In the genomic region with DNA sequence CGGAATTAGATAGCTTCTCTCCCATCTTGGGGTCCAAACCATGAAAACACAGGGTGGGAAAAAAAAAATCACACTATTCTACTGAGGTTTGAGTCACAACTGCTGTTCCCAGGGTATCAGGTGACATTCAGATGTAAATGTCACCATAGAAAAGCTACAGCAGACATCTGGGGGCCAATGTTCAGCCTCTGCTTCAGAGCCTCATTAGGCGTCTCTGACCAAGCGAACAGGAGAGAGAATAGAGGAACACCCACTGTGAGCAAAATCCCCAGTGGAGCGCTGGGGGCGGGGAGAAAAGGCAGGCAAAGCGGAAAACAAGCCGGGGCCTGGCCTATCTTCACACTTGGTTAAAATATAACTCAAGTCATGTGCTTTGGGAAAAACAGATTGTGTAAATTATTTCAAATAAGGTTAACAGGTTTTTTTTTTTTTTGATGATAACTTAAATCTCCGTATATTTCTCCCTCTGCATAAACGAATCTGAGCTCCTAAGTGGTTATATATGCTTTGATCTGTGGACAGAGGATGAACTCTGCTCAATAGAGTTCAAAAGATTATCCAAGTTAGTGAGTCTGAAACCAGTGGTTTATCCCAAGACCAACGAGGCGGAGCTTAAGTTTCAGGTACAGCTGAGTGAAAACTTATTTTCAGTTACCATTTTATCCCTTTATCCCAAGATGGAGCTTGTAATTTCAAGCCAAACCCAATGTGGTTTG, we compare ENCODE assay signal across 12 mouse cellular contexts.
A peak's percentile ranks its signal among the peaks of the same experiment; 100 is the strongest.
DNase-seq lines count a peak whose midpoint lies in the region; ATAC-seq lines count a peak whose summit lies in the region.
"Had no signal": no experiment of that assay in that cellular context is flagged by ENCODE, and none has a peak within 500 bp of the region (broad histone marks: within the 10 kb centered on the region; RNA-seq: fewer than 3 reads in every experiment).

No protein-coding gene starts in this region.

- no peaks in the 10 kb centered on the region for H3K36me3 ChIP-seq in lung, embryonic 16.5 days (ENCODE audit: control insufficient read depth, insufficient read depth, low read length)
- no peaks in the 10 kb centered on the region for H3K36me3 ChIP-seq in limb, embryonic 10.5 days
- H3K36me3 ChIP-seq in stomach, embryonic 16.5 days (ENCODE audit: control insufficient read depth, insufficient read depth, low read length) = no peaks in the 10 kb centered on the region

- H3K9ac ChIP-seq in lung, embryonic 16.5 days (ENCODE audit: low read length) = no peak overlapping the region
- no peak overlapping the region for H3K9ac ChIP-seq in stomach, embryonic 16.5 days (ENCODE audit: low read length)

- H3K27ac ChIP-seq in lung, embryonic 16.5 days (ENCODE audit: low read length) = no peak overlapping the region
- peak overlapping the region; percentile 50; the same call in 1 of the 2 replicates for H3K27ac ChIP-seq in limb, embryonic 10.5 days
- H3K27ac ChIP-seq in stomach, embryonic 16.5 days (ENCODE audit: low read length) = peak overlapping the region; percentile 5

- DNase-seq in lung, postnatal 4 days = no peak
- peak; percentile 53 for DNase-seq in forelimb bud, embryonic 11.5 days (ENCODE audit: low read depth, low spot score)
- peak; percentile 43 for DNase-seq in limb, embryonic 10.5 days (ENCODE audit: low spot score)
- DNase-seq in ovary, postnatal 10 days (ENCODE audit: low spot score) = no peak
- no peak for DNase-seq in thymus, postnatal 14 days
- DNase-seq in cerebellum, adult 11 months = no peak
- DNase-seq: cerebellum, postnatal 36 days; thymus, postnatal 4 days had no signal

- no peak overlapping the region for H3K4me3 ChIP-seq in lung, embryonic 16.5 days (ENCODE audit: low read length)
- peak overlapping the region; percentile 4; the same call in 1 of the 2 replicates for H3K4me3 ChIP-seq in limb, embryonic 10.5 days
- H3K4me3 ChIP-seq in stomach, embryonic 16.5 days (replicated peaks; ENCODE audit: low read length) = no peak overlapping the region
- H3K4me3 ChIP-seq: myocyte had no signal

- H3K9me3 ChIP-seq in lung, embryonic 16.5 days (ENCODE audit: control insufficient read depth, low read length) = no peaks in the 10 kb centered on the region
- H3K9me3 ChIP-seq in limb, embryonic 10.5 days (replicated peaks) = no peaks in the 10 kb centered on the region
- H3K9me3 ChIP-seq in stomach, embryonic 16.5 days (replicated peaks; ENCODE audit: control insufficient read depth, low read length) = no peaks in the 10 kb centered on the region

- ATAC-seq in lung, embryonic 16.5 days (ENCODE audit: low read depth) = peak; percentile 17; the same call in 1 of the 2 replicates
- ATAC-seq in stomach, embryonic 16.5 days (ENCODE audit: insufficient read depth, low FRiP score) = peak; percentile 53; the same call in 1 of the 2 replicates
- ATAC-seq: inflammation-experienced regulatory T-cells, adult 6 months had no signal

- no peaks in the 10 kb centered on the region for H3K27me3 ChIP-seq in lung, embryonic 16.5 days (ENCODE audit: control insufficient read depth, insufficient read depth, low read depth, low read length)
- no peaks in the 10 kb centered on the region for H3K27me3 ChIP-seq in limb, embryonic 10.5 days (ENCODE audit: low read depth, poor library complexity, severe bottlenecking)
- H3K27me3 ChIP-seq in stomach, embryonic 16.5 days (ENCODE audit: control insufficient read depth, insufficient read depth, low read length) = no peaks in the 10 kb centered on the region

- WGBS in lung, embryonic 16.5 days = 31% methylated on average over 11 of the region's 11 CpGs
- 19% methylated on average over 11 of the region's 11 CpGs for WGBS in limb, embryonic 10.5 days
- WGBS in stomach, embryonic 16.5 days = 35% methylated on average over 11 of the region's 11 CpGs

- H3K4me2 ChIP-seq in lung, embryonic 16.5 days (ENCODE audit: low read depth, low read length) = no peak overlapping the region
- H3K4me2 ChIP-seq in stomach, embryonic 16.5 days (ENCODE audit: low read depth, low read length) = 0 out of 2 replicates have a peak overlapping the region, but pooled peaks have one; percentile 21

- H3K4me1 ChIP-seq in lung, embryonic 16.5 days (replicated peaks; ENCODE audit: control insufficient read depth, insufficient read depth, low read length) = peaks cover 15% of the 10 kb centered on the region; the same call in 1 of the 2 replicates
- H3K4me1 ChIP-seq in limb, embryonic 10.5 days = peaks cover 35% of the 10 kb centered on the region
- peaks cover 9% of the 10 kb centered on the region for H3K4me1 ChIP-seq in stomach, embryonic 16.5 days (ENCODE audit: control insufficient read depth, insufficient read depth, low read length)

Comparison
In these comparisons a context has a peak if more than half of its experiments do, and no peak if none do; other contexts are left out.
1. DNase-seq: peak in forelimb bud, embryonic 11.5 days (single experiment) and limb, embryonic 10.5 days (single experiment); none in lung, postnatal 4 days (0 of 2), ovary, postnatal 10 days (single experiment), thymus, postnatal 14 days (single experiment) and cerebellum, adult 11 months (single experiment).